Mouse (Mus musculus) embryonic stem cell, embryonic (primary cell): ENCODE results near the gene Fam173a.

Experiments used
- CTCF ChIA-PET, 4 experiments: fragments of 300-600 bp in 2 of 4; fragments of 350-600 bp in 2 of 4; sonication (Branson Sonifier 250); formaldehyde crosslinking; loops; one replicate each; lab custom pipeline; 2022; ENCODE audit warnings: inconsistent platforms in 2 of 4; lab: Charles Lee
- POLR2A ChIA-PET, 4 experiments: fragments of 300-600 bp in 2 of 4; fragments of 350-600 bp in 2 of 4; sonication (Branson Sonifier 250); formaldehyde crosslinking; loops; one replicate each; lab custom pipeline; 2022; ENCODE audit warnings: antibody characterized with exemption in 4 of 4, inconsistent platforms in 1 of 4; lab: Charles Lee

The Fam173a gene

DNA sequence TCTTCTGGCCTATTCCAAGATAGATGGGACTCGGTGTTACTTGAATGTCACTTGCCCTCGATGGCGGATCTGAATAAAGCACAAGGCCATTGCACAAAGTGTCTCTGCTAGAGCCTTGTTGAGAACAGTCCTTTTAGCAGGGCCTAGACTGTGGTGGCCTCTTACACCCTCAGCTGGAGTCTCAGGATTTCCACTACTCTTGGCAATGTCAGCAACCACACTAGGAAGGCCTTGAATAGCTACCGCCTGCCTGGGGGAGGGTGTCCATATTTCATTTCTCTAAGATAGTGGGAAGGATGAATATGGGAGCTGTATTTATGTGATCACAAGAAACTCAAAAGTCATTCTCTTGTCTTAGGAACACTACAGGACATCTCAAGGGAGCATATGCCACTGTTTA lies 44.5 kb downstream of the Fam173a start:
- ChIA-PET POLR2A (interaction anchor here in 1 of 4 experiments (2.4 kb wide), 1 partner anchor 8 kb away, joined by 14 read pairs; no protein-coding TSS in a partner anchor), CTCF (no interaction called here)

DNA sequence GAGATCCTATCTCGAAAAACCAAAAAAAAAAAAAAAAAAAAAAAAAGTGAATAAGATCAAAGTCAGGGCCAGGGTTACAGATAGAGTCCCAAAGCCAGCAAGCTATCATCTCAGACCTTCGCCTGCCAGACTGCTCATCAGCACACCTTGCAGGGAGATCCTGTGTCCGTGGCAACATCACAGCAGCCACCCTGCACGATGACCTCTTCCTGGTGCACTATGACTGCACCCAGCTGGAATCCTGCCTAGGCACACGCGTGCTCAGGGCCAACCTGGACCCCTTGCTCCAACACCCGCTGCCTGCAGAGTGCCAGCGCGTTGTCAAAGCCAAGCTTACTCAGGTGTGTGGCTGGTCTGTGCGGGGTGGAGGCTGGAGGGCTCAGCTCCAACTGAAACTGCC lies 48.4 kb downstream of the Fam173a start:
- POLR2A ChIA-PET: interaction anchor here (0.6 to 3.0 kb wide), 20 partner anchors 8 to 1556 kb away, joined by 3 to 26 read pairs (median 5); partner anchors contain the start of genes Gng13 (in 2 of the 4), Msln (in 2 of the 4), Chtf18 (in 1 of the 4) and Haghl (in 1 of the 4)
- CTCF ChIA-PET: interaction anchor here in 3 of 4 experiments (0.6 to 1.5 kb wide), 11 partner anchors 8 to 922 kb away, joined by 3 to 11 read pairs (median 3); no protein-coding TSS in a partner anchor

GRCm38 (mm10) chr17:25743831-25744230 lies 48.9 kb downstream of the Fam173a start:
- ChIA-PET CTCF (interaction anchor here (0.5 to 1.5 kb wide), 6 partner anchors 8 to 1148 kb away, joined by 3 to 11 read pairs (median 5); no protein-coding TSS in a partner anchor), POLR2A (interaction anchor here in 3 of 4 experiments (0.6 to 3.0 kb wide), 14 partner anchors 8 to 639 kb away, joined by 3 to 26 read pairs (median 6); partner anchors contain the start of genes Gng13 (in 2 of the 3), Msln (in 2 of the 3), Chtf18 (in 1 of the 3) and Haghl (in 1 of the 3))

GRCm38 (mm10) chr17:25741471-25741870 lies 51.2 kb downstream of the Fam173a start:
- POLR2A ChIA-PET: interaction anchor here (0.6 to 2.6 kb wide), 26 partner anchors 9 to 1770 kb away, joined by 3 to 16 read pairs (median 4); partner anchors contain the start of genes Rpusd1 (in 3 of the 4), Chtf18 (in 2 of the 4), Msln (in 2 of the 4) and AC134908.4 (in 1 of the 4)
- CTCF ChIA-PET: interaction anchor here (0.6 to 1.9 kb wide), 9 partner anchors 9 to 1346 kb away, joined by 3 to 11 read pairs (median 6); no protein-coding TSS in a partner anchor
